Mouse (Mus musculus): ENCODE results near the gene Grb10. TPM values are rescaled to one million over a fixed set of nuclear protein-coding genes. Genes with fewer than 3 reads are reported as not detected.

Gene Grb10
- 0.35 and 0.57 TPM in 2 replicates for total RNA-seq (2023)

GRCm38 (mm10) chr11:12038470-12038985, at the start of gene Grb10:
TSS of gene Grb10 (minus strand) at chr11:12038683.

GRCm38 (mm10) chr11:11897645-11898357, 140.7 kb downstream of the Grb10 start, which contains the start of gene Ddc:
TSS of gene Ddc (minus strand) at chr11:11898144.

Other genes starting within 250 kb of the Grb10 start
- gene Fignl1, start 229.7 kb downstream of the Grb10 start, total RNA-seq (2023), result 10.3 and 10.6 TPM in 2 replicates
- gene Ddc, start 140.5 kb downstream of the Grb10 start, total RNA-seq (2023), result not detected in 2 replicates

Data from neutrophil, adult 65 days (primary cell).